Comparison of ENCODE assay signal across 27 mouse cellular contexts in genomic region chr11:118409106-118410072, GRCm38 (mm10). TPM values are rescaled to one million over a fixed set of nuclear protein-coding genes. Genes with fewer than 3 reads are reported as not detected.
A peak's percentile ranks its signal among the peaks of the same experiment; 100 is the strongest.
DNase-seq lines count a peak whose midpoint lies in the region; ATAC-seq lines count a peak whose summit lies in the region.
"Had no signal": no experiment of that assay in that cellular context is flagged by ENCODE, and none has a peak within 500 bp of the region (broad histone marks: within the 10 kb centered on the region; RNA-seq: fewer than 3 reads in every experiment).

No protein-coding gene starts in this region.

- peak overlapping the region; percentile 72; the same call in 1 of the 2 replicates for H3K27ac ChIP-seq in stomach, embryonic 14.5 days (ENCODE audit: low read length)
- H3K27ac ChIP-seq in forebrain, embryonic 15.5 days (replicated peaks) = no peak overlapping the region
- H3K27ac ChIP-seq: embryonic facial prominence, embryonic 15.5 days; hindbrain, embryonic 14.5 days; left cerebral cortex, adult 2 months; midbrain, embryonic 10.5 days had no signal

- H3K4me1 ChIP-seq in stomach, embryonic 14.5 days (ENCODE audit: control insufficient read depth, insufficient read depth, low read length) = no peaks in the 10 kb centered on the region
- H3K4me1 ChIP-seq in forebrain, embryonic 15.5 days = peaks cover 21% of the 10 kb centered on the region

- H3K4me3 ChIP-seq in stomach, embryonic 14.5 days (ENCODE audit: low read depth, low read length) = no peak overlapping the region
- no peak overlapping the region for H3K4me3 ChIP-seq in forebrain, embryonic 15.5 days
- H3K4me3 ChIP-seq: embryonic facial prominence, embryonic 15.5 days; left cerebral cortex, adult 2 months; midbrain, embryonic 10.5 days; myocyte had no signal

- no peaks in the 10 kb centered on the region for H3K9me3 ChIP-seq in stomach, embryonic 14.5 days (ENCODE audit: control insufficient read depth, low read depth, low read length)
- no peaks in the 10 kb centered on the region for H3K9me3 ChIP-seq in forebrain, embryonic 15.5 days
- H3K9me3 ChIP-seq: embryonic facial prominence, embryonic 15.5 days; G1E; midbrain, embryonic 10.5 days had no signal

- H3K9ac ChIP-seq in stomach, embryonic 14.5 days (replicated peaks; ENCODE audit: low read depth, low read length) = no peak overlapping the region
- no peak overlapping the region for H3K9ac ChIP-seq in forebrain, embryonic 15.5 days (replicated peaks)
- H3K9ac ChIP-seq: embryonic facial prominence, embryonic 15.5 days; hindbrain, embryonic 14.5 days had no signal

- peak; percentile 84 for DNase-seq in heart, adult 11 months
- no peak for DNase-seq in heart, postnatal 14 days
- DNase-seq in urinary bladder, postnatal 14 days (ENCODE audit: low spot score) = peak; percentile 61
- DNase-seq in urinary bladder, adult 2 months (ENCODE audit: low spot score) = no peak
- DNase-seq in right cerebral cortex, postnatal 10 days (ENCODE audit: low spot score in 2 of 2) = no peak
- DNase-seq: adrenal gland, adult 8-10 months; B cell, adult 2 months; cerebellum, adult 9-10 months; gastrocnemius, postnatal 14 days; heart, adult 18-20 months; heart, postnatal 36 days; lung, postnatal 10 days; thymus, adult 2 months had no signal

- H3K36me3 ChIP-seq in stomach, embryonic 14.5 days (ENCODE audit: control insufficient read depth, insufficient read depth, low read length) = peaks cover 24% of the 10 kb centered on the region
- H3K36me3 ChIP-seq in forebrain, embryonic 15.5 days = peaks cover 32% of the 10 kb centered on the region

- 66% methylated on average over 12 of the region's 12 CpGs for WGBS in stomach, embryonic 14.5 days
- 90% methylated on average over 12 of the region's 12 CpGs for WGBS in forebrain, embryonic 15.5 days

- peak; percentile 68; the same call in 1 of the 2 replicates for ATAC-seq in stomach, embryonic 14.5 days (ENCODE audit: insufficient number of reproducible peaks, insufficient read depth, low FRiP score, low read depth)
- no peak for ATAC-seq in forebrain, embryonic 15.5 days (replicated peaks)
- ATAC-seq: forebrain, embryonic 14.5 days; inflammation-experienced regulatory T-cells, adult 6 months; midbrain, embryonic 16.5 days had no signal

- intact Hi-C loops in heart, postnatal 14 days (cut with DNase I) = loop anchor here (10.0 kb wide), 1 partner anchor 325 kb away; no protein-coding TSS in a partner anchor

- H3K27me3 ChIP-seq in stomach, embryonic 14.5 days (ENCODE audit: control insufficient read depth, insufficient read depth, low read length) = no peaks in the 10 kb centered on the region
- no peaks in the 10 kb centered on the region for H3K27me3 ChIP-seq in forebrain, embryonic 15.5 days
- H3K27me3 ChIP-seq: CH12.LX; embryonic facial prominence, embryonic 15.5 days had no signal

- no peak overlapping the region for H3K4me2 ChIP-seq in stomach, embryonic 14.5 days (replicated peaks; ENCODE audit: low read depth, low read length)
- H3K4me2 ChIP-seq in forebrain, embryonic 15.5 days (replicated peaks) = no peak overlapping the region
- H3K4me2 ChIP-seq: embryonic facial prominence, embryonic 15.5 days; hindbrain, embryonic 14.5 days had no signal

RNA-seq across cellular contexts. Expression of gene Lgals3bp, which starts 7.5 kb away (rescaled TPM):
- total RNA-seq in heart, postnatal 14 days (2021) = 10 to 100 TPM; 21.2 to 24.1 TPM
- polyA plus RNA-seq in urinary bladder, adult 2 months (2012; rRNA removed) = 154 and 187 TPM in 2 replicates
- 39.0 and 39.2 TPM in 2 replicates for polyA plus RNA-seq in stomach, embryonic 14.5 days (2014; fragmentation: Nextera tagmentation; extraction: Ambion mirVana)
- 2.6 TPM in 2 replicates for polyA plus RNA-seq in forebrain, embryonic 15.5 days (2015; fragmentation: Nextera tagmentation; extraction: Ambion mirVana)

RNA-seq across cellular contexts. Expression of gene Cant1, which starts 9.5 kb away (rescaled TPM):
- 10 to 100 TPM; 17.9 to 20.9 TPM for total RNA-seq in heart, postnatal 14 days (2021)
- 38.2 and 41.2 TPM in 2 replicates for polyA plus RNA-seq in urinary bladder, adult 2 months (2012; rRNA removed)
- polyA plus RNA-seq in stomach, embryonic 14.5 days (2014; fragmentation: Nextera tagmentation; extraction: Ambion mirVana) = 21.8 and 25.7 TPM in 2 replicates
- 28.9 and 31.6 TPM in 2 replicates for polyA plus RNA-seq in forebrain, embryonic 15.5 days (2015; fragmentation: Nextera tagmentation; extraction: Ambion mirVana)

RNA-seq across cellular contexts. Expression of gene C1qtnf1, which starts 18.6 kb away (rescaled TPM):
- total RNA-seq in heart, postnatal 14 days (2021) = 10 to 100 TPM; 33.7 to 39.7 TPM
- 31.7 and 38.1 TPM in 2 replicates for polyA plus RNA-seq in urinary bladder, adult 2 months (2012; rRNA removed)
- polyA plus RNA-seq in stomach, embryonic 14.5 days (2014; fragmentation: Nextera tagmentation; extraction: Ambion mirVana) = 7.0 and 7.9 TPM in 2 replicates
- polyA plus RNA-seq in forebrain, embryonic 15.5 days (2015; fragmentation: Nextera tagmentation; extraction: Ambion mirVana) = 3.2 and 3.4 TPM in 2 replicates
- total RNA-seq: common myeloid progenitor, adult 5-6 weeks; neutrophil, adult 5-6 weeks had no signal
- polyA plus RNA-seq: G1E; inflammation-experienced regulatory T-cells, adult 6 months had no signal

RNA-seq across cellular contexts. Expression of gene Timp2, which starts 53.8 kb away (rescaled TPM):
- total RNA-seq in heart, postnatal 14 days (2021) = 100 to 1,000 TPM; 150 to 168 TPM
- 600 and 646 TPM in 2 replicates for polyA plus RNA-seq in urinary bladder, adult 2 months (2012; rRNA removed)
- 101 and 109 TPM in 2 replicates for polyA plus RNA-seq in stomach, embryonic 14.5 days (2014; fragmentation: Nextera tagmentation; extraction: Ambion mirVana)
- polyA plus RNA-seq in forebrain, embryonic 15.5 days (2015; fragmentation: Nextera tagmentation; extraction: Ambion mirVana) = 69.4 and 75.2 TPM in 2 replicates
- total RNA-seq: G1E had no signal
- polyA plus RNA-seq: G1E had no signal

Comparison
In these comparisons a context has a peak if more than half of its experiments do, and no peak if none do; other contexts are left out.
1. DNase-seq: peak in heart, adult 11 months (single experiment) and urinary bladder, postnatal 14 days (single experiment); none in heart, postnatal 14 days (0 of 2), urinary bladder, adult 2 months (single experiment) and right cerebral cortex, postnatal 10 days (0 of 2).
2. RNA of gene Lgals3bp, which starts 7.5 kb away (polyA plus RNA-seq): 154 to 187 TPM in urinary bladder, adult 2 months and 39.0 to 39.2 TPM in stomach, embryonic 14.5 days; 2.6 TPM in forebrain, embryonic 15.5 days; every median in the first group is over 10 times any median in the second.